Mouse (Mus musculus) embryonic facial prominence, embryonic 10.5 days (tissue): ENCODE results near the gene Ank3. TPM values are rescaled to one million over a fixed set of nuclear protein-coding genes. Genes with fewer than 3 reads are reported as not detected.

Experiments used
- DNase-seq: peaks from one replicate; pipeline ENCODE4 v3.0.0-alpha.2; 2017; ENCODE audit warnings: low spot score
- H3K27ac ChIP-seq: fragments of 300-500 bp; sonication (generic); replicated peaks from 2 replicates; pipeline ENCODE4 v1.5.1; 2016; ENCODE audit warnings: mild to moderate bottlenecking
- H3K27me3 ChIP-seq: fragments of 300-500 bp; sonication (generic); replicated peaks from 2 replicates; pipeline ENCODE4 v1.6.1; 2016; ENCODE audit warnings: low read depth, mild to moderate bottlenecking; ENCODE audit not compliant: poor library complexity, severe bottlenecking
- H3K36me3 ChIP-seq: fragments of 300-500 bp; sonication (generic); replicated peaks from 2 replicates; pipeline ENCODE4 v1.6.1; 2016; ENCODE audit warnings: mild to moderate bottlenecking, moderate library complexity
- H3K4me1 ChIP-seq: fragments of 300-500 bp; sonication (generic); 2 replicates; pipeline ENCODE4 v1.6.1; 2016
- H3K4me3 ChIP-seq: fragments of 300-500 bp; sonication (generic); 2 replicates; pipeline ENCODE4 v1.5.1; 2016; ENCODE audit warnings: mild to moderate bottlenecking, moderate library complexity
- H3K9me3 ChIP-seq: fragments of 300-500 bp; sonication (generic); 2 replicates; pipeline ENCODE4 v1.6.1; 2016; ENCODE audit warnings: mild to moderate bottlenecking
- WGBS: fragments of 180-500 bp; shearing (Covaris S2); methylation state at CpG from one replicate; pipeline ENCODE4 v1.1.7; 2016; 5-methylcytosine and 5-hydroxymethylcytosine counted together
- polyA plus RNA-seq: library from polyadenylated mRNA; unstranded; fragments of >200 nt; fragmentation: Nextera tagmentation; extraction: Ambion mirVana; gene quantifications from 2 replicates; pipeline ENCODE4 v1.2.1, GENCODE M21; 2016

The Ank3 gene
- polyA plus RNA-seq, 1 experiment from 2014 or later: 36.9 TPM

GRCm38 (mm10) chr10:69672545-69672944, 274.0 kb downstream of the Ank3 start:
- peaks cover 6% of the 10 kb centered on the region; the same call in 1 of the 2 replicates for H3K4me1 ChIP-seq
- no peak for DNase-seq
- no peak overlapping the region for H3K4me3 ChIP-seq
- H3K27me3 ChIP-seq: no peaks in the 10 kb centered on the region
- no peaks in the 10 kb centered on the region for H3K36me3 ChIP-seq
- H3K27ac ChIP-seq: no peak overlapping the region
- no peaks in the 10 kb centered on the region for H3K9me3 ChIP-seq

- Histone ChIP-seq H3K27ac (no peak overlapping the region), H3K27me3 (no peaks in the 10 kb centered on the region), H3K4me3 (no peak overlapping the region), H3K4me1 (no peaks in the 10 kb centered on the region), H3K36me3 (no peaks in the 10 kb centered on the region), H3K9me3 (no peaks in the 10 kb centered on the region)
- WGBS: 80% methylated on average over 15 of the region's 15 CpGs
- no peak for DNase-seq
Measured at GRCm38 (mm10) chr10:69678230-69678629, 279.7 kb downstream of the Ank3 start.

GRCm38 (mm10) chr10:69686336-69686735, 287.8 kb downstream of the Ank3 start:
- Histone ChIP-seq H3K9me3 (0 out of 2 replicates have a peak, but pooled peaks cover 5% of the 10 kb centered on the region), H3K4me1 (peaks cover 14% of the 10 kb centered on the region), H3K27me3 (no peaks in the 10 kb centered on the region), H3K36me3 (no peaks in the 10 kb centered on the region), H3K4me3 (no peak overlapping the region), H3K27ac (no peak overlapping the region)
- WGBS: 81% methylated on average over 1 of the region's 1 CpGs
- no peak for DNase-seq

- no peak for DNase-seq
- Histone ChIP-seq H3K4me3 (no peak overlapping the region), H3K27me3 (no peaks in the 10 kb centered on the region), H3K27ac (no peak overlapping the region), H3K9me3 (0 out of 2 replicates have a peak, but pooled peaks cover 5% of the 10 kb centered on the region), H3K4me1 (peaks cover 16% of the 10 kb centered on the region), H3K36me3 (no peaks in the 10 kb centered on the region)
- 91% methylated on average over 12 of the region's 12 CpGs for WGBS
Measured at GRCm38 (mm10) chr10:69689096-69689495, 290.5 kb downstream of the Ank3 start.

- no peak overlapping the region for H3K27ac ChIP-seq
- no peaks in the 10 kb centered on the region for H3K36me3 ChIP-seq
- peaks cover 16% of the 10 kb centered on the region for H3K4me1 ChIP-seq
- H3K27me3 ChIP-seq: no peaks in the 10 kb centered on the region
- 19% methylated on average over 12 of the region's 12 CpGs for WGBS
- DNase-seq: no peak
- H3K4me3 ChIP-seq: peak overlapping the region; percentile 12; the same call in 1 of the 2 replicates
- H3K9me3 ChIP-seq: 0 out of 2 replicates have a peak, but pooled peaks cover 2% of the 10 kb centered on the region
Measured at GRCm38 (mm10) chr10:69690131-69690960, 291.8 kb downstream of the Ank3 start.

GRCm38 (mm10) chr10:69690961-69691451, 292.4 kb downstream of the Ank3 start:
- 27% methylated on average over 6 of the region's 6 CpGs for WGBS
- DNase-seq: no peak
- 0 out of 2 replicates have a peak, but pooled peaks cover 2% of the 10 kb centered on the region for H3K9me3 ChIP-seq
- no peak overlapping the region for H3K27ac ChIP-seq
- peak overlapping the region; percentile 12; the same call in 1 of the 2 replicates for H3K4me3 ChIP-seq
- no peaks in the 10 kb centered on the region for H3K36me3 ChIP-seq
- no peaks in the 10 kb centered on the region for H3K27me3 ChIP-seq
- H3K4me1 ChIP-seq: peaks cover 16% of the 10 kb centered on the region

- WGBS: 77% methylated on average over 9 of the region's 9 CpGs
Measured at GRCm38 (mm10) chr10:69696019-69696418, 297.4 kb downstream of the Ank3 start.

GRCm38 (mm10) chr10:69698699-69699098, 300.1 kb downstream of the Ank3 start:
- DNase-seq: no peak
- H3K27ac ChIP-seq: no peak overlapping the region
- 0 out of 2 replicates have a peak, but pooled peaks cover 2% of the 10 kb centered on the region for H3K9me3 ChIP-seq
- H3K27me3 ChIP-seq: no peaks in the 10 kb centered on the region
- no peak overlapping the region for H3K4me3 ChIP-seq
- no peaks in the 10 kb centered on the region for H3K36me3 ChIP-seq
- no peaks in the 10 kb centered on the region for H3K4me1 ChIP-seq
- WGBS: 90% methylated on average over 1 of the region's 1 CpGs

More at GRCm38 (mm10) chr10:69696019-69696418, 297.4 kb downstream of the Ank3 start:
- Histone ChIP-seq H3K36me3 (no peaks in the 10 kb centered on the region), H3K27ac (no peak overlapping the region), H3K27me3 (no peaks in the 10 kb centered on the region), H3K9me3 (0 out of 2 replicates have a peak, but pooled peaks cover 2% of the 10 kb centered on the region), H3K4me3 (no peak overlapping the region), H3K4me1 (peaks cover 5% of the 10 kb centered on the region)
- no peak for DNase-seq

- 52% methylated on average over 4 of the region's 4 CpGs for WGBS
- Histone ChIP-seq H3K27me3 (no peaks in the 10 kb centered on the region), H3K4me3 (no peak overlapping the region), H3K9me3 (no peaks in the 10 kb centered on the region), H3K36me3 (no peaks in the 10 kb centered on the region), H3K4me1 (peaks cover 8% of the 10 kb centered on the region), H3K27ac (no peak overlapping the region)
- no peak for DNase-seq
Measured at GRCm38 (mm10) chr10:69701226-69701625, 302.7 kb downstream of the Ank3 start.

GRCm38 (mm10) chr10:69705806-69706768, 307.5 kb downstream of the Ank3 start:
- Histone ChIP-seq H3K9me3 (no peaks in the 10 kb centered on the region), H3K4me1 (peaks cover 30% of the 10 kb centered on the region), H3K27ac (peak overlapping the region; percentile 82), H3K36me3 (no peaks in the 10 kb centered on the region), H3K27me3 (peaks cover 12% of the 10 kb centered on the region; the same call in 1 of the 2 replicates), H3K4me3 (peak overlapping the region; percentile 55)
- 5% methylated on average over 17 of the region's 17 CpGs for WGBS
- peak; percentile 56 for DNase-seq

GRCm38 (mm10) chr10:69706851-69707788, 308.5 kb downstream of the Ank3 start:
- peaks cover 30% of the 10 kb centered on the region for H3K4me1 ChIP-seq
- H3K9me3 ChIP-seq: no peaks in the 10 kb centered on the region
- no peaks in the 10 kb centered on the region for H3K36me3 ChIP-seq
- DNase-seq: peak; percentile 30
- peaks cover 12% of the 10 kb centered on the region; the same call in 1 of the 2 replicates for H3K27me3 ChIP-seq
- WGBS: 17% methylated on average over 14 of the region's 14 CpGs
- peak overlapping the region; percentile 55 for H3K4me3 ChIP-seq
- peak overlapping the region; percentile 82 for H3K27ac ChIP-seq
